Mouse (Mus musculus) adrenal gland, adult 2 months (tissue): ENCODE results near the gene 4930512M02Rik. TPM values are rescaled to one million over a fixed set of nuclear protein-coding genes. Genes with fewer than 3 reads are reported as not detected.
"Not testable (repeated sequence)": the region's sequence is repeated elsewhere in the genome, so short reads cannot be mapped to it uniquely, and the experiment has no call there.

Source experiments
- DNase-seq: peaks from one replicate; pipeline ENCODE4 v3.0.0; 2021
- long read RNA-seq: library from polyadenylated mRNA; stranded (forward); transcript quantifications from one replicate; pipeline ENCODE4 v2.0.0, GENCODE M21; 2021
- polyA plus RNA-seq: library from polyadenylated mRNA; depleted of rRNA; stranded (reverse); fragments of >200 nt; gene quantifications from 2 replicates; pipeline ENCODE4 v1.2.3, GENCODE M21; 2012; rRNA removed
- total RNA-seq, 2 experiments: library from RNA; stranded (reverse); gene quantifications; 2 replicates each; pipeline ENCODE4 v1.2.3; 2021

The 4930512M02Rik gene
- total RNA-seq, result not detected
- polyA plus RNA-seq, result not detected in 2 replicates
- long read RNA-seq, result 0 reads

- DNase-seq, result not testable (repeated sequence)
Measured at GRCm38 (mm10) chr11:11627735-11628134, at the start of gene 4930512M02Rik. TSS of gene 4930512M02Rik (minus strand) at chr11:11627835.

- no peak for DNase-seq
Measured at GRCm38 (mm10) chr11:11677165-11677564, 49.5 kb upstream of the 4930512M02Rik start.

GRCm38 (mm10) chr11:11676068-11676741 is 48.6 kb upstream of the 4930512M02Rik start:
- no peak for DNase-seq

GRCm38 (mm10) chr11:11675063-11675462 is 47.4 kb upstream of the 4930512M02Rik start:
- DNase-seq, result no peak

- DNase-seq, result no peak
Measured at GRCm38 (mm10) chr11:11672974-11673373, 45.3 kb upstream of the 4930512M02Rik start.

- no peak for DNase-seq
Measured at GRCm38 (mm10) chr11:11667922-11668290, 40.3 kb upstream of the 4930512M02Rik start.

GRCm38 (mm10) chr11:11667254-11667921 is 39.8 kb upstream of the 4930512M02Rik start:
- no peak for DNase-seq

- no peak for DNase-seq
Measured at GRCm38 (mm10) chr11:11660651-11661050, 33.0 kb upstream of the 4930512M02Rik start.

- no peak for DNase-seq
Measured at GRCm38 (mm10) chr11:11658834-11659233, 31.2 kb upstream of the 4930512M02Rik start.

GRCm38 (mm10) chr11:11657634-11658033 is 30.0 kb upstream of the 4930512M02Rik start:
- DNase-seq, result no peak

- DNase-seq, result no peak
Measured at GRCm38 (mm10) chr11:11656995-11657530, 29.4 kb upstream of the 4930512M02Rik start.

- no peak for DNase-seq
Measured at GRCm38 (mm10) chr11:11656388-11656787, 28.8 kb upstream of the 4930512M02Rik start.

- DNase-seq, result no peak
Measured at GRCm38 (mm10) chr11:11644303-11644702, 16.7 kb upstream of the 4930512M02Rik start.

- no peak for DNase-seq
Measured at GRCm38 (mm10) chr11:11624073-11624705, 3.4 kb downstream of the 4930512M02Rik start.

- no peak for DNase-seq
Measured at GRCm38 (mm10) chr11:11609243-11609642, 18.4 kb downstream of the 4930512M02Rik start.

- DNase-seq, result no peak
Measured at GRCm38 (mm10) chr11:11587327-11587726, 40.3 kb downstream of the 4930512M02Rik start.

- no peak for DNase-seq
Measured at GRCm38 (mm10) chr11:11586423-11586822, 41.2 kb downstream of the 4930512M02Rik start.

GRCm38 (mm10) chr11:11573691-11574090 is 53.9 kb downstream of the 4930512M02Rik start:
- no peak for DNase-seq

- no peak for DNase-seq
Measured at GRCm38 (mm10) chr11:11570747-11571146, 56.9 kb downstream of the 4930512M02Rik start.

- DNase-seq, result no peak
Measured at GRCm38 (mm10) chr11:11569466-11570132, 58.0 kb downstream of the 4930512M02Rik start.

GRCm38 (mm10) chr11:11568033-11568432 is 59.6 kb downstream of the 4930512M02Rik start:
- no peak for DNase-seq

- DNase-seq, result no peak
Measured at GRCm38 (mm10) chr11:11565146-11565820, 62.4 kb downstream of the 4930512M02Rik start.
